Mouse (Mus musculus): ENCODE measurements around the gene Gm10663.

The Gm10663 gene

GRCm38 (mm10) chr8:65087711-65088110 lies 12.9 kb downstream of the Gm10663 start:
- DNase-seq (ENCODE audit: low spot score in 2 of 2), result no peak

DNA sequence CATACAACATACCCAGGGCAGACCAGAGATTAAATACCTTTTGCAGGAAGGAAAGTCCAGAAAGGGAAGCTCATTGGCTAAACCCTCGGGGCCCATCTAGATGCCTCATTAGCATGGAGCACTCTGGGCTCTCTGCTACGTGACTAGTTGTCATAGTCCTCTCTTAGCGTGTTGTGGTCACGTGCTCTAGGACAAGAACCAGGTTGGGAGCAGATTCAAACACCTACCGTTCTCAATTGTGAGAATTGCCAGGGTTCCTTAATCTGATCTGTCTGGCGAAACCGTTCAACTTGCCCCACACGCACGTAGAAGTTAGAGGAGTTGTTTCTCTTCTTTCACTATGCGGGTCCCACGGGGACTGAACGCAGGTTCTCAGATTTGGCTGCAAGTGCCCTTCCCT lies 13.3 kb downstream of the Gm10663 start:
- DNase-seq (ENCODE audit: low spot score in 2 of 2), result no peak

GRCm38 (mm10) chr8:65089781-65090180 lies 14.9 kb downstream of the Gm10663 start:
- DNase-seq (ENCODE audit: low spot score in 2 of 2), result no peak

- no peak for DNase-seq (ENCODE audit: low spot score in 2 of 2)
Observed at GRCm38 (mm10) chr8:65097760-65098415, 23.1 kb downstream of the Gm10663 start.

DNA sequence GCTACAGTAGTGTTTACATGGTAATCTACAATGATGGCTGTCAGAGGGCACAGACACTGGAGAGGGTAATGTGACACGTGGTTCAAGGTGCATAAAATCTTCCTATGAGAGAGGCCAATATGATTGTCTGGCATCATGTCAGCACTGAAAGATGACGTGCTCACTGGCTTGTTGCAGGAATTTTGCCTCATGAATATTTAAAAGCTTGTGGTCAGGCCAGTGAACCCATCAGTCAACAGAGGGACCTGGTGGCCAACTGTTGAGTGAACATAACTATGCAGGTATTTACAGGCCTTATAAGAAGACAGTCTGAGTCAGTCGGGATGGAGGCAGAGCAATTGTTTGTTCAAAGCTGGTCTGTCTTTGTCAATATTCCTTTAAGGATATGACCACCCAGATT lies 24.9 kb downstream of the Gm10663 start:
- DNase-seq (ENCODE audit: low spot score in 2 of 2), result no peak

GRCm38 (mm10) chr8:65103632-65104031 lies 28.8 kb downstream of the Gm10663 start:
- DNase-seq (ENCODE audit: low spot score in 2 of 2), result no peak

DNA sequence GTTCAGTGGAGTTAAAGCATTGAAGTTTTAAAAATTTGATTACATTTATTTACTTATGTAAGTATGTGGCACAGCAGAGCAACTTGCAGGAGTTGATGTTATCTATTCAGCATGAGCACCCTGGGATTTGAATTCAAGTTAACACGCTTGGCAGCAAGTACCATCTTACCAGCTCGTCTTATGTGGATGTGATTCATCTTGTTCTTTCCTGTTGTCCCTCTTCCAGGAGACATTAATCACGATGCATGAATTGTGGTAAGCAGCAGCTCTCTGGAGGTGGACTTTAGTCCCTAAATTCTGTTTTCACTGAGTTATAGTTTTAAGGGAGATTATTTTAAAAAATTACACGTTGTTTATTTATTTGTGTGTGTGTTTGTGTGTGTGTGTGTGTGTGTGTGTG lies 29.2 kb downstream of the Gm10663 start:
- no peak for DNase-seq (ENCODE audit: low spot score in 2 of 2)

DNA sequence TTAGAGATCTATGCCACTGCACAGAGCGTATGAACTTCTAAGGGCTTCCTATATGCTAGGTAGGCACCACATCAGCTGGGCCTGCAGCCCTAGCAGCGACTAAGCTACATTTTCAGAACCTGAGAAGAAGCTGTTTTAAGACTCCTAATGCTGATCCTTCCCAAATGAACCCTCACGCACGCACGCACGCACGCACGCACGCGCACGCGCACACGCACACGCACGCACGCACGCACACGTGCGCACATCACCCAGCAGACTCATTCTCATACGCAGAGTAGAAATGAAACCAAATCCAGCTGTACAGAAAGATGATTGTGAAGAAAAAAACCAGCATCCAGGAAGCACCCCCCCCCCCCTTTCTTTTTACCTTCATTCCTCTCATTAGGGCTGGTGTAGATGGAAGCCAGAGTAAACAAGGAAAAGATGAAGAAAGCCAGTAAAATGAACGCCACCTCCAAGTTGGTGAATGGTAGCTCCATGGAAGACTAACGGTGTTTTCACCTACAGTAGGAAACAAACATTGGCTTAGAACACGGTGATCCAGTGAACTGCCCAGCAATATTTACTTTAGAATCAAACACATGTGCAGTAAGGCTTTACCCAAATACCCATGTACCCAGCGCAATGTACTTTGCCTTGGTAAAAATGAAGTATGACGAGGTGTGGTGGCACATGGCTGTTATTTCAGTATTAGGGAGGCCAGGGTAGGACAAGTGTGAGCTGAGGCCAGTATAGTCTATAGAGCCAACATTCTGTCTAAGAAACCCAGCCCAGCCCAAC lies 33.3 kb downstream of the Gm10663 start:
- no peak for DNase-seq (ENCODE audit: low spot score in 2 of 2)

- DNase-seq (ENCODE audit: low spot score in 2 of 2), result no peak
Observed at GRCm38 (mm10) chr8:65108936-65109335, 34.1 kb downstream of the Gm10663 start.

GRCm38 (mm10) chr8:65110285-65110691 lies 35.5 kb downstream of the Gm10663 start:
- DNase-seq (ENCODE audit: low spot score in 2 of 2), result peak; percentile 58 to 75

GRCm38 (mm10) chr8:65112092-65112491 lies 37.3 kb downstream of the Gm10663 start:
- DNase-seq (ENCODE audit: low spot score in 2 of 2), result no peak

- no peak for DNase-seq (ENCODE audit: low spot score in 2 of 2)
Observed at GRCm38 (mm10) chr8:65126014-65126413, 51.2 kb downstream of the Gm10663 start.

GRCm38 (mm10) chr8:65126454-65126853 lies 51.6 kb downstream of the Gm10663 start:
- DNase-seq (ENCODE audit: low spot score in 2 of 2), result no peak
